Mouse (Mus musculus) cerebellum, adult 9-10 months (tissue): Measurements from ENCODE around the gene Pld6.

Source experiments
- DNase-seq: peaks from one replicate; pipeline ENCODE4 v3.0.0; 2022

Pld6 gene

GRCm38 (mm10) chr11:59783591-59783990, 3.9 kb downstream of the Pld6 start:
- no peak for DNase-seq

GRCm38 (mm10) chr11:59782091-59782590, 5.3 kb downstream of the Pld6 start:
- DNase-seq = no peak

- no peak for DNase-seq
Observed at GRCm38 (mm10) chr11:59780241-59780640, 7.2 kb downstream of the Pld6 start.

- no peak for DNase-seq
Observed at GRCm38 (mm10) chr11:59779406-59779805, 8.0 kb downstream of the Pld6 start.

GRCm38 (mm10) chr11:59778874-59779223, 8.6 kb downstream of the Pld6 start:
- DNase-seq = no peak

- DNase-seq = peak; percentile 73
Observed at GRCm38 (mm10) chr11:59778181-59778873, 9.1 kb downstream of the Pld6 start.

- no peak for DNase-seq
Observed at GRCm38 (mm10) chr11:59777259-59777658, 10.2 kb downstream of the Pld6 start.

- no peak for DNase-seq
Observed at GRCm38 (mm10) chr11:59775435-59776148, 11.9 kb downstream of the Pld6 start.

- no peak for DNase-seq
Observed at GRCm38 (mm10) chr11:59774522-59774921, 12.9 kb downstream of the Pld6 start.

GRCm38 (mm10) chr11:59772902-59773301, 14.5 kb downstream of the Pld6 start:
- no peak for DNase-seq

- DNase-seq = peak; percentile 83
Observed at GRCm38 (mm10) chr11:59772291-59772690, 15.2 kb downstream of the Pld6 start.

- no peak for DNase-seq
Observed at GRCm38 (mm10) chr11:59770753-59771152, 16.7 kb downstream of the Pld6 start.

- DNase-seq = no peak
Observed at GRCm38 (mm10) chr11:59769738-59770137, 17.7 kb downstream of the Pld6 start.

- DNase-seq = no peak
Observed at GRCm38 (mm10) chr11:59769307-59769706, 18.1 kb downstream of the Pld6 start.

GRCm38 (mm10) chr11:59760796-59761195, 26.6 kb downstream of the Pld6 start:
- peak; percentile 70 for DNase-seq

GRCm38 (mm10) chr11:59759626-59760025, 27.8 kb downstream of the Pld6 start:
- no peak for DNase-seq

- DNase-seq = peak; percentile 96
Observed at GRCm38 (mm10) chr11:59759178-59759577, 28.3 kb downstream of the Pld6 start.

GRCm38 (mm10) chr11:59758191-59758985, 29.1 kb downstream of the Pld6 start:
- DNase-seq = peak; percentile 71

GRCm38 (mm10) chr11:59756351-59756750, 31.1 kb downstream of the Pld6 start:
- DNase-seq = no peak

GRCm38 (mm10) chr11:59754504-59754903, 32.9 kb downstream of the Pld6 start:
- DNase-seq = no peak

- DNase-seq = no peak
Observed at GRCm38 (mm10) chr11:59749050-59749449, 38.4 kb downstream of the Pld6 start.

- DNase-seq = peak; percentile 50
Observed at GRCm38 (mm10) chr11:59746614-59747013, 40.8 kb downstream of the Pld6 start.

GRCm38 (mm10) chr11:59745851-59746250, 41.6 kb downstream of the Pld6 start:
- DNase-seq = no peak

- no peak for DNase-seq
Observed at GRCm38 (mm10) chr11:59744374-59744773, 43.1 kb downstream of the Pld6 start.
